Comparison of ENCODE assay signal across 7 mouse cellular contexts in the genomic region with DNA sequence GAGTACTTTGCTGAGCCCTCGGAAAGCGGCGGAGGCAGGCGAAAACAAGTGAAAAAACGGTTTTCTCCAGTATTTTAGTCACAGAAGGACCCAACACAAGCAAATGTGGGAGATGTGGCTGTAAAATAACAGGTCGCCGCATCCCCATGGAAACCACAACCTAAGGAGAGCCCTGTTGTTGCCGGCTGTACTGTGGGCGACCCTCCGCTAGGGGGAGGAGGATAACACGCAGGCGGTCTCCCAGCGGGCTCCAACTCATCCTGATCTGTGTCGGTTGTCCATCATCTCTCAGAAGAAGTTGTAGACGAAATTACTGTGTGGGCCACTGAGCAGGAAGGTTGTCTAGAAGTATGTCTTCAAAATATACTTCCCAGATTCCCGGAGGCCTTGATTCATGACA. TPM values are rescaled to one million over a fixed set of nuclear protein-coding genes. Genes with fewer than 3 reads are reported as not detected.
DNase-seq lines count a peak whose midpoint lies in the region; ATAC-seq and TF ChIP-seq lines count a peak whose summit lies in the region.

No protein-coding gene starts in this region.

- peak overlapping the region; percentile 31 for H3K4me2 ChIP-seq in limb, embryonic 12.5 days
- H3K4me2 ChIP-seq in midbrain, postnatal 0 days (ENCODE audit: low read depth, low read length, poor library complexity, severe bottlenecking), result peak overlapping the region; percentile 22

- no peak for TF ChIP-seq POLR2A in heart, adult 2 months (IDR thresholded peaks at IDR 0.05; ENCODE audit: insufficient read depth, low read depth, low read length)
- no peak for TF ChIP-seq POLR2A in kidney, adult 2 months (IDR thresholded peaks at IDR 0.05; ENCODE audit: low read depth, low read length)
- no peak for TF ChIP-seq POLR2A in spleen, adult 2 months (IDR thresholded peaks at IDR 0.05; ENCODE audit: low read depth, low read length)

- DNase-seq in adrenal gland, adult (ENCODE audit: inconsistent age in 2 of 2, low spot score in 1 of 2), result peak; percentile 69 to 89
- DNase-seq in embryonic facial prominence, embryonic 10.5 days (ENCODE audit: low spot score), result peak; percentile 87
- peak; percentile 74 to 84 for DNase-seq in heart, adult 2 months
- peak; percentile 80 for DNase-seq in kidney, adult 2 months
- DNase-seq in midbrain, postnatal 0 days (ENCODE audit: low spot score), result peak; percentile 73
- peak; percentile 22 to 62 for DNase-seq in spleen, adult 2 months (ENCODE audit: low read depth in 1 of 2, low spot score in 2 of 2)

- ATAC-seq in limb, embryonic 12.5 days (ENCODE audit: insufficient number of reproducible peaks, insufficient read depth, low FRiP score, low TSS enrichment, low read depth), result peak; percentile 30; the same call in 1 of the 2 replicates
- peak; percentile 87 for ATAC-seq in midbrain, postnatal 0 days (ENCODE audit: low FRiP score)

- no peak overlapping the region for H3K9ac ChIP-seq in heart, adult 2 months (ENCODE audit: low read depth, low read length)
- H3K9ac ChIP-seq in limb, embryonic 12.5 days (replicated peaks), result no peak overlapping the region
- H3K9ac ChIP-seq in midbrain, postnatal 0 days (replicated peaks; ENCODE audit: low read length, poor library complexity, severe bottlenecking), result no peak overlapping the region

- no peak overlapping the region for H3K27ac ChIP-seq in embryonic facial prominence, embryonic 10.5 days (replicated peaks)
- no peak overlapping the region for H3K27ac ChIP-seq in heart, adult 2 months
- H3K27ac ChIP-seq in kidney, adult 2 months (ENCODE audit: insufficient read depth, low read depth, low read length), result no peak overlapping the region
- no peak overlapping the region for H3K27ac ChIP-seq in limb, embryonic 12.5 days
- H3K27ac ChIP-seq in midbrain, postnatal 0 days (ENCODE audit: low read depth, low read length), result no peak overlapping the region
- no peak overlapping the region for H3K27ac ChIP-seq in spleen, adult 2 months (ENCODE audit: insufficient read depth, low read length)

- H3K9me3 ChIP-seq in embryonic facial prominence, embryonic 10.5 days, result no peaks in the 10 kb centered on the region
- H3K9me3 ChIP-seq in limb, embryonic 12.5 days, result no peaks in the 10 kb centered on the region
- H3K9me3 ChIP-seq in midbrain, postnatal 0 days (ENCODE audit: low read length), result no peaks in the 10 kb centered on the region

- 11% methylated on average over 16 of the region's 16 CpGs for WGBS in embryonic facial prominence, embryonic 10.5 days
- 6% methylated on average over 16 of the region's 16 CpGs for WGBS in heart, adult 2 months
- WGBS in kidney, adult 2 months, result 9% methylated on average over 16 of the region's 16 CpGs
- 13% methylated on average over 16 of the region's 16 CpGs for WGBS in limb, embryonic 12.5 days
- WGBS in midbrain, postnatal 0 days, result 12% methylated on average over 16 of the region's 16 CpGs
- WGBS in spleen, adult 2 months, result 9% methylated on average over 16 of the region's 16 CpGs

- no peaks in the 10 kb centered on the region for H3K36me3 ChIP-seq in embryonic facial prominence, embryonic 10.5 days (replicated peaks)
- H3K36me3 ChIP-seq in heart, adult 2 months (ENCODE audit: control insufficient read depth, insufficient read depth, low read length), result no peaks in the 10 kb centered on the region
- no peaks in the 10 kb centered on the region for H3K36me3 ChIP-seq in kidney, adult 2 months (ENCODE audit: control insufficient read depth, insufficient read depth, low read length)
- H3K36me3 ChIP-seq in limb, embryonic 12.5 days, result no peaks in the 10 kb centered on the region
- no peaks in the 10 kb centered on the region for H3K36me3 ChIP-seq in midbrain, postnatal 0 days (ENCODE audit: insufficient read depth, low read length)
- no peaks in the 10 kb centered on the region for H3K36me3 ChIP-seq in spleen, adult 2 months (ENCODE audit: control insufficient read depth, insufficient read depth, low read length)

- intact Hi-C loops in heart, adult 2 months (cut with DNase I), result loop anchor here (1.0 to 5.0 kb wide), 4 partner anchors 72 to 361 kb away; a partner anchor contains a TSS

- no peak overlapping the region for H3K4me3 ChIP-seq in embryonic facial prominence, embryonic 10.5 days
- H3K4me3 ChIP-seq in heart, adult 2 months, result no peak overlapping the region
- H3K4me3 ChIP-seq in kidney, adult 2 months (ENCODE audit: insufficient read depth, low read depth, low read length), result no peak overlapping the region
- H3K4me3 ChIP-seq in limb, embryonic 12.5 days (replicated peaks), result no peak overlapping the region
- H3K4me3 ChIP-seq in midbrain, postnatal 0 days (ENCODE audit: low read depth, low read length), result no peak overlapping the region
- no peak overlapping the region for H3K4me3 ChIP-seq in spleen, adult 2 months (ENCODE audit: extremely low read depth, insufficient read depth, insufficient read length)

- no peaks in the 10 kb centered on the region for H3K27me3 ChIP-seq in embryonic facial prominence, embryonic 10.5 days (replicated peaks; ENCODE audit: low read depth, poor library complexity, severe bottlenecking)
- H3K27me3 ChIP-seq in heart, adult 2 months (ENCODE audit: control insufficient read depth, insufficient read depth, low read length), result no peaks in the 10 kb centered on the region
- no peaks in the 10 kb centered on the region for H3K27me3 ChIP-seq in kidney, adult 2 months (replicated peaks; ENCODE audit: control insufficient read depth, insufficient read depth, low read length)
- H3K27me3 ChIP-seq in limb, embryonic 12.5 days, result 0 out of 2 replicates have a peak, but pooled peaks cover 3% of the 10 kb centered on the region
- 0 out of 2 replicates have a peak, but pooled peaks cover 5% of the 10 kb centered on the region for H3K27me3 ChIP-seq in midbrain, postnatal 0 days (ENCODE audit: insufficient read depth, low read length)
- H3K27me3 ChIP-seq in spleen, adult 2 months (ENCODE audit: control insufficient read depth, insufficient read depth, low read length), result no peaks in the 10 kb centered on the region

- peaks cover 25% of the 10 kb centered on the region for H3K4me1 ChIP-seq in embryonic facial prominence, embryonic 10.5 days
- H3K4me1 ChIP-seq in heart, adult 2 months (ENCODE audit: control insufficient read depth, insufficient read depth, low read length), result peaks cover 5% of the 10 kb centered on the region
- peaks cover 13% of the 10 kb centered on the region for H3K4me1 ChIP-seq in kidney, adult 2 months (ENCODE audit: control insufficient read depth, insufficient read depth, low read length)
- H3K4me1 ChIP-seq in limb, embryonic 12.5 days (replicated peaks), result peaks cover 17% of the 10 kb centered on the region
- H3K4me1 ChIP-seq in midbrain, postnatal 0 days (ENCODE audit: insufficient read depth, low read length), result no peaks in the 10 kb centered on the region
- H3K4me1 ChIP-seq in spleen, adult 2 months (ENCODE audit: control insufficient read depth, insufficient read depth, insufficient read length), result no peaks in the 10 kb centered on the region

- H3K79me2 ChIP-seq in heart, adult 2 months (replicated peaks; ENCODE audit: control insufficient read depth, insufficient read depth, low read length), result no peaks in the 10 kb centered on the region

- TF ChIP-seq EP300 in heart, adult 2 months (IDR thresholded peaks at IDR 0.05; ENCODE audit: insufficient read depth, low read depth, low read length), result 0 out of 2 replicates have a peak, but pooled peaks have one; percentile 31

- TF ChIP-seq CTCF in heart, adult 2 months (IDR thresholded peaks at IDR 0.05), result peak; percentile 99
- peak; percentile 81 for TF ChIP-seq CTCF in kidney, adult 2 months (conservative IDR thresholded peaks at IDR 0.05; ENCODE audit: insufficient read depth, insufficient read length, low read depth, low read length)
- peak; percentile 86 for TF ChIP-seq CTCF in midbrain, postnatal 0 days (IDR thresholded peaks at IDR 0.05)
- peak; percentile 75 for TF ChIP-seq CTCF in spleen, adult 2 months (IDR thresholded peaks at IDR 0.05; ENCODE audit: extremely low read depth, insufficient read depth, insufficient read length, insufficient replicate concordance)

RNA-seq across cellular contexts. Expression of a gene that starts 45.4 kb away (rescaled TPM):
- polyA plus RNA-seq in embryonic facial prominence, embryonic 10.5 days (2016; fragmentation: Nextera tagmentation; extraction: Ambion mirVana), result 57.7 and 61.8 TPM in 2 replicates
- total RNA-seq in heart, adult 2 months (2021), result 10 to 100 TPM; 21.2 to 21.6 TPM
- polyA plus RNA-seq in heart, adult 2 months (2012; rRNA removed), result 12.1 and 14.3 TPM in 2 replicates
- 17.6 and 21.4 TPM in 2 replicates for polyA plus RNA-seq in kidney, adult 2 months (2012; rRNA removed)
- 87.1 and 96.4 TPM in 2 replicates for polyA plus RNA-seq in limb, embryonic 12.5 days (2016; fragmentation: Nextera tagmentation; extraction: Ambion mirVana)
- 35.2 and 39.0 TPM in 2 replicates for total RNA-seq in midbrain, postnatal 0 days (2014; rRNA removed)
- polyA plus RNA-seq in midbrain, postnatal 0 days (2015; fragmentation: Nextera tagmentation; extraction: Ambion mirVana), result 18.6 and 21.3 TPM in 2 replicates
- 5.9 and 6.4 TPM in 2 replicates for polyA plus RNA-seq in spleen, adult 2 months (2012; rRNA removed)
